In genomic region chr6:39203236-39203635, GRCm38 (mm10) we compare ENCODE assay signal across 12 mouse cellular contexts. TPM values are rescaled to one million over a fixed set of nuclear protein-coding genes. Genes with fewer than 3 reads are reported as not detected.
DNase-seq lines count a peak whose midpoint lies in the region; ATAC-seq and TF ChIP-seq lines count a peak whose summit lies in the region.
"Had no signal": no experiment of that assay in that cellular context is flagged by ENCODE, and none has a peak within 500 bp of the region (broad histone marks: within the 10 kb centered on the region; RNA-seq: fewer than 3 reads in every experiment).

No protein-coding gene starts in this region.

- no peak overlapping the region for H3K4me3 ChIP-seq in hindbrain, embryonic 12.5 days
- H3K4me3 ChIP-seq in hindbrain, embryonic 11.5 days (ENCODE audit: low read depth, low read length): no peak overlapping the region
- peak overlapping the region; percentile 6 for H3K4me3 ChIP-seq in bone marrow, adult 2 months (replicated peaks; ENCODE audit: control insufficient read depth, low read depth, low read length)
- H3K4me3 ChIP-seq in liver, postnatal 0 days (ENCODE audit: low read depth, low read length): peak overlapping the region; percentile 92; the same call in 1 of the 2 replicates
- H3K4me3 ChIP-seq in neural tube, embryonic 15.5 days (replicated peaks): no peak overlapping the region
- H3K4me3 ChIP-seq: kidney, embryonic 15.5 days had no signal

- peaks cover 18% of the 10 kb centered on the region for H3K4me1 ChIP-seq in hindbrain, embryonic 12.5 days
- no peaks in the 10 kb centered on the region for H3K4me1 ChIP-seq in hindbrain, embryonic 11.5 days (replicated peaks; ENCODE audit: control insufficient read depth, insufficient read depth, low read length)
- H3K4me1 ChIP-seq in bone marrow, adult 2 months (ENCODE audit: control insufficient read depth, insufficient read depth, low read length): no peaks in the 10 kb centered on the region; the same call in none of the 2 replicates
- H3K4me1 ChIP-seq in liver, postnatal 0 days (ENCODE audit: insufficient read depth): peaks cover 20% of the 10 kb centered on the region
- peaks cover 22% of the 10 kb centered on the region for H3K4me1 ChIP-seq in neural tube, embryonic 15.5 days

- H3K9ac ChIP-seq in hindbrain, embryonic 12.5 days: peak overlapping the region; percentile 27; the same call in 1 of the 2 replicates
- no peak overlapping the region for H3K9ac ChIP-seq in hindbrain, embryonic 11.5 days (ENCODE audit: low read depth, low read length)
- H3K9ac ChIP-seq in liver, postnatal 0 days (replicated peaks): peak overlapping the region; percentile 92
- no peak overlapping the region for H3K9ac ChIP-seq in neural tube, embryonic 15.5 days (replicated peaks)
- H3K9ac ChIP-seq: kidney, embryonic 15.5 days had no signal

- H3K27me3 ChIP-seq in hindbrain, embryonic 12.5 days: no peaks in the 10 kb centered on the region
- H3K27me3 ChIP-seq in hindbrain, embryonic 11.5 days (ENCODE audit: control insufficient read depth, insufficient read depth, low read length): no peaks in the 10 kb centered on the region
- no peaks in the 10 kb centered on the region for H3K27me3 ChIP-seq in liver, postnatal 0 days (ENCODE audit: insufficient read depth, low read length)
- no peaks in the 10 kb centered on the region for H3K27me3 ChIP-seq in neural tube, embryonic 15.5 days (replicated peaks)
- H3K27me3 ChIP-seq: kidney, embryonic 15.5 days; Patski had no signal

- 94% methylated on average over 4 of the region's 4 CpGs for WGBS in hindbrain, embryonic 12.5 days
- 89% methylated on average over 4 of the region's 4 CpGs for WGBS in hindbrain, embryonic 11.5 days
- 72% methylated on average over 4 of the region's 4 CpGs for WGBS in bone marrow, adult 2 months
- 61% methylated on average over 4 of the region's 4 CpGs for WGBS in liver, postnatal 0 days (ENCODE audit: insufficient replicate concordance)
- WGBS in neural tube, embryonic 15.5 days: 88% methylated on average over 4 of the region's 4 CpGs

- H3K4me2 ChIP-seq in hindbrain, embryonic 12.5 days (replicated peaks): no peak overlapping the region
- no peak overlapping the region for H3K4me2 ChIP-seq in hindbrain, embryonic 11.5 days (replicated peaks; ENCODE audit: low read depth, low read length)
- peak overlapping the region; percentile 89 for H3K4me2 ChIP-seq in liver, postnatal 0 days (ENCODE audit: low read depth, low read length)
- H3K4me2 ChIP-seq in neural tube, embryonic 15.5 days: no peak overlapping the region
- H3K4me2 ChIP-seq: kidney, embryonic 15.5 days had no signal

- no peaks in the 10 kb centered on the region for H3K36me3 ChIP-seq in hindbrain, embryonic 12.5 days
- no peaks in the 10 kb centered on the region for H3K36me3 ChIP-seq in hindbrain, embryonic 11.5 days (ENCODE audit: control insufficient read depth, insufficient read depth, low read length)
- H3K36me3 ChIP-seq in liver, postnatal 0 days (replicated peaks; ENCODE audit: insufficient read depth, low read length): no peaks in the 10 kb centered on the region
- no peaks in the 10 kb centered on the region for H3K36me3 ChIP-seq in neural tube, embryonic 15.5 days
- H3K36me3 ChIP-seq: kidney, embryonic 15.5 days had no signal

- H3K27ac ChIP-seq in hindbrain, embryonic 12.5 days: no peak overlapping the region
- H3K27ac ChIP-seq in hindbrain, embryonic 11.5 days (ENCODE audit: low read depth, low read length): no peak overlapping the region
- H3K27ac ChIP-seq in bone marrow, adult 2 months (ENCODE audit: control insufficient read depth, insufficient read depth, low read depth, low read length, poor library complexity): peak overlapping the region; percentile 43
- H3K27ac ChIP-seq in liver, postnatal 0 days (ENCODE audit: low read depth): peak overlapping the region; percentile 99
- H3K27ac ChIP-seq in neural tube, embryonic 15.5 days (replicated peaks): no peak overlapping the region
- H3K27ac ChIP-seq: kidney, embryonic 15.5 days had no signal

- peak; percentile 96 for TF ChIP-seq EP300 in liver, postnatal 0 days (IDR thresholded peaks at IDR 0.05; ENCODE audit: low read depth)

- ATAC-seq in hindbrain, embryonic 12.5 days (ENCODE audit: low FRiP score): no peak
- ATAC-seq in hindbrain, embryonic 11.5 days (ENCODE audit: low FRiP score): no peak
- ATAC-seq in liver, postnatal 0 days: peak; percentile 69
- no peak for ATAC-seq in neural tube, embryonic 15.5 days (ENCODE audit: low FRiP score)
- ATAC-seq: Patski had no signal

- no peaks in the 10 kb centered on the region for H3K9me3 ChIP-seq in hindbrain, embryonic 12.5 days (replicated peaks)
- H3K9me3 ChIP-seq in hindbrain, embryonic 11.5 days (ENCODE audit: control insufficient read depth, low read length): no peaks in the 10 kb centered on the region
- no peaks in the 10 kb centered on the region for H3K9me3 ChIP-seq in liver, postnatal 0 days (ENCODE audit: low read length)
- no peaks in the 10 kb centered on the region for H3K9me3 ChIP-seq in neural tube, embryonic 15.5 days (replicated peaks)
- H3K9me3 ChIP-seq: kidney, embryonic 15.5 days had no signal

- TF ChIP-seq CTCF in bone marrow, adult 2 months (IDR thresholded peaks at IDR 0.05; ENCODE audit: control insufficient read depth, insufficient read depth, low read length): no peak
- no peak for TF ChIP-seq CTCF in liver, postnatal 0 days (IDR thresholded peaks at IDR 0.05; ENCODE audit: low read depth)

- DNase-seq in hindbrain, embryonic 11.5 days (ENCODE audit: low spot score): no peak
- peak; percentile 90 for DNase-seq in c-Kit-positive CD71-positive TER-119-positive erythroid progenitor cells, embryonic 14.5 days (ENCODE audit: low spot score)
- peak; percentile 73 for DNase-seq in liver, postnatal 0 days
- DNase-seq in B cell, adult 2 months: no peak
- no peak for DNase-seq in thymus, postnatal 14 days
- DNase-seq: lung, postnatal 14 days; midbrain, embryonic 14.5 days had no signal

- no peak for TF ChIP-seq POLR2A in bone marrow, adult 2 months (IDR thresholded peaks at IDR 0.05; ENCODE audit: borderline replicate concordance, control insufficient read depth, low read depth, low read length)

RNA-seq across cellular contexts. Expression of gene Kdm7a, which starts 3.4 kb away (rescaled TPM):
- polyA plus RNA-seq in hindbrain, embryonic 12.5 days (2016; fragmentation: Nextera tagmentation; extraction: Ambion mirVana): 21.3 and 22.2 TPM in 2 replicates
- polyA plus RNA-seq in hindbrain, embryonic 11.5 days (2014; fragmentation: Nextera tagmentation; extraction: Ambion mirVana): 19.9 and 20.1 TPM in 2 replicates
- polyA plus RNA-seq in bone marrow, adult 2 months (2011; ENCODE audit: insufficient read depth, insufficient read length, low replicate concordance, missing spikeins): 15.3 and 20.2 TPM in 2 replicates
- 3.6 and 4.2 TPM in 2 replicates for polyA plus RNA-seq in liver, postnatal 0 days (2015; fragmentation: Nextera tagmentation; extraction: Ambion mirVana)
- 3.9 and 4.1 TPM in 2 replicates for polyA plus RNA-seq in neural tube, embryonic 15.5 days (2015; fragmentation: Nextera tagmentation; extraction: Ambion mirVana)

Comparison
In these comparisons a context has a peak if more than half of its experiments do, and no peak if none do; other contexts are left out.
1. H3K9ac ChIP-seq: peak in hindbrain, embryonic 12.5 days (single experiment) and liver, postnatal 0 days (single experiment); none in hindbrain, embryonic 11.5 days (single experiment) and neural tube, embryonic 15.5 days (single experiment).
2. H3K27ac ChIP-seq: peak in bone marrow, adult 2 months (single experiment) and liver, postnatal 0 days (single experiment); none in hindbrain, embryonic 12.5 days (single experiment), hindbrain, embryonic 11.5 days (single experiment) and neural tube, embryonic 15.5 days (single experiment).
3. H3K4me3 ChIP-seq: peak in bone marrow, adult 2 months (single experiment) and liver, postnatal 0 days (single experiment); none in hindbrain, embryonic 12.5 days (single experiment), hindbrain, embryonic 11.5 days (single experiment) and neural tube, embryonic 15.5 days (single experiment).
4. DNase-seq: peak in c-Kit-positive CD71-positive TER-119-positive erythroid progenitor cells, embryonic 14.5 days (single experiment) and liver, postnatal 0 days (single experiment); none in hindbrain, embryonic 11.5 days (single experiment), B cell, adult 2 months (0 of 2) and thymus, postnatal 14 days (single experiment).